Mouse (Mus musculus) erythroblast, embryonic 14.5 days (primary cell): Measurements from ENCODE around the gene Akap6.

Experiments used
- GATA1 ChIP-seq: IDR thresholded peaks from 2 replicates; pipeline ENCODE4 v1.6.1; 2012; ENCODE audit warnings: low read length, inconsistent platforms, mixed read lengths
- TAL1 ChIP-seq: IDR thresholded peaks from 3 replicates; pipeline ENCODE4 v1.6.1; 2012; ENCODE audit warnings: low read length, inconsistent platforms, mixed read lengths

GRCm38 (mm10) chr12:52687355-52687754 lies 11.8 kb upstream of the Akap6 start:
- TF ChIP-seq GATA1 (no peak), TAL1 (no peak)
